Mouse (Mus musculus) liver, adult 2 months (tissue): Measurements from ENCODE around the gene Hydin.

Experiments used
- CTCF ChIP-seq: fragments of 200-500 bp; IDR thresholded peaks from 2 replicates; pipeline ENCODE4 v1.5.1; 2011; ENCODE audit warnings: low read depth, low read length, control low read depth
- POLR2A ChIP-seq: fragments of 200-500 bp; IDR thresholded peaks from 2 replicates; pipeline ENCODE4 v1.6.1; 2011; ENCODE audit warnings: low read length, control low read depth; ENCODE audit not compliant: insufficient read depth; ENCODE audit errors: extremely low read depth

DNA sequence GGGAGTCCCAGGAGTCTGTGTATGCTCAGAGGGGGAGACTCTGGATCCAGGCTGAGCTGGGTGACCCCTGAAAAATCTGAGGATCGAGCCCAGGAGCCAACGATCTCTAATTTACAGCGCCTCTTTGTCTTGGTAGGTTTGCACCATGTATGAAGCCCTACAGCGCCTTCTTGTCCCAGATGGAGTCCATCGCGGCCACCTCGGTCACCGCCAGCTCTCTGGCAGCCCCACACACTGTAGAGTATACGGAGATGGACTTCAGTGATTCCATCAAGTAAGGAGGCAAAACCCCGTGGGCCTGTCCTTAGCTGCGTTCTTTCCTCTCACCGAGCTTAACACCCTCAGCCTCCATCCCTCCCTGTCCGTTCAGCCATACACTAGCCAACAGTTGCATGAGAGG, 218.5 kb downstream of the Hydin start:
- TF ChIP-seq POLR2A (no peak), CTCF (no peak)
